Mouse (Mus musculus): ENCODE results near the gene Slc12a3.
"Not testable (repeated sequence)": the region's sequence is repeated elsewhere in the genome, so short reads cannot be mapped to it uniquely, and the experiment has no call there.

Gene Slc12a3

GRCm38 (mm10) chr8:94399361-94399953, 70.5 kb downstream of the Slc12a3 start:
- no peak for DNase-seq (ENCODE audit: low spot score)

- not testable (repeated sequence) for DNase-seq (ENCODE audit: low spot score)
Measured at GRCm38 (mm10) chr8:94399957-94400356, 71.0 kb downstream of the Slc12a3 start.

GRCm38 (mm10) chr8:94408443-94409080, 79.6 kb downstream of the Slc12a3 start:
- no peak for DNase-seq (ENCODE audit: low spot score)

- no peak for DNase-seq (ENCODE audit: low spot score)
Measured at GRCm38 (mm10) chr8:94409523-94409922, 80.5 kb downstream of the Slc12a3 start.

- DNase-seq (ENCODE audit: low spot score): no peak
Measured at GRCm38 (mm10) chr8:94412518-94412917, 83.5 kb downstream of the Slc12a3 start.

- DNase-seq (ENCODE audit: low spot score): no peak
Measured at GRCm38 (mm10) chr8:94413509-94413908, 84.5 kb downstream of the Slc12a3 start.

GRCm38 (mm10) chr8:94415218-94415617, 86.2 kb downstream of the Slc12a3 start:
- no peak for DNase-seq (ENCODE audit: low spot score)

Measured in adipocyte (in vitro differentiated cells).